Mouse (Mus musculus) mesoderm, embryonic 11.5 days (tissue): ENCODE measurements around the gene Stard8.
"Not testable (repeated sequence)": the region's sequence is repeated elsewhere in the genome, so short reads cannot be mapped to it uniquely, and the experiment has no call there.

Experiments
- DNase-seq: peaks from one replicate; pipeline ENCODE4 v3.0.0-alpha.2; 2012; ENCODE audit warnings: low read depth, low spot score

Gene Stard8

DNA sequence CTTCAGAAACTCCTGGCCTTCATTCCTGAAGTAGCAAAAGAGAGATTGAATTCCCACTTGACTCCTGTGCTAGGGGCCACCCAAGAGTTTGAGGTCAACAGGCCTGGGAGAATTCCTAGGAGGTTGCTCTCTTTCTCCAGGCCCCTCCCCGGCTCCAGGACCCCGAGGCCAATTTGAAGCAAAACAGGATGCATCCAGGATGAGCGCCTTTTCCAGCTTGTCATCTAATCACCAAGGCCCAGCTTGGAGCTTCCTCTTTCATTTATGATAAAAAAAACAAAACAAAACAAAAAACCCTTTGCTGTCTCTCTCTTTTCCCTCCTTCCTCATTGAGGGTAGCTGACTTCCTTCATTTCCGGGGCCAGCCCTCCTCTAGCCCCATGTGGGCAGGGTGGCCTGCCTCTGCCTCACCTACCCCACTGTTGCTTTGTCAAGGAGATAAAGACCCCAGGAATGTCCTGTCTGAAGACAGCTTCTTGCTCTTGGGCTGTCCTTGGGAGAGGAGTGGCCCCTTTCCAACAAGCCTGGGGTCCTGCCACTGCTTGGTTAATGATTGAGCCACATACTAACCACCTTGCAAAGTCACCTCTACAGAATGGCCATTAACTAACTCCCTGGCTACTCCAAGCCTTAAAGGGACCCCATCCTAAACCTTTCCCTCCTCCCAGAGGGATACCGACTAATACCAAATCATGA lies 43.5 kb downstream of the Stard8 start:
- no peak for DNase-seq

DNA sequence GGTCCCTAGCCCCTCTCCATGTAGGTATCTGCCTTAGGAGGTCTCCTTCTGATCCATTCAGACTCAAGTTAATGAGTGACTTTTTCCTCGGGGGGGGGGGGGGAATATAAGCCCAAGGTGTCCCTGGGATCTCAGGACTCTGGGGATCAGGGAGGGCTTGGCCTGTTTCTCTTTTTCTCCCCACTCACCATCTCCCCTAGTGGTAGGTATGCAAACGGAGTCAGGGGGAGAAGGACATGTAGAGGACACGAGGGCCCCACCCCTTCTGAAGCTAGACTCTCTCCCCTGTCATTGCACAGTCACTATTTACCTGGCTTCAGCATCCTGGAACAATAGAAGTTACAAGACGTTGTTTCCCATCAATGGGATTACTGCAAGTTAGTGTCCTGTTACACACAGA lies 45.1 kb downstream of the Stard8 start:
- no peak for DNase-seq

GRCm38 (mm10) chrX:99049247-99049646 lies 46.2 kb downstream of the Stard8 start:
- DNase-seq: no peak

GRCm38 (mm10) chrX:99050736-99051481 lies 47.9 kb downstream of the Stard8 start:
- no peak for DNase-seq

DNA sequence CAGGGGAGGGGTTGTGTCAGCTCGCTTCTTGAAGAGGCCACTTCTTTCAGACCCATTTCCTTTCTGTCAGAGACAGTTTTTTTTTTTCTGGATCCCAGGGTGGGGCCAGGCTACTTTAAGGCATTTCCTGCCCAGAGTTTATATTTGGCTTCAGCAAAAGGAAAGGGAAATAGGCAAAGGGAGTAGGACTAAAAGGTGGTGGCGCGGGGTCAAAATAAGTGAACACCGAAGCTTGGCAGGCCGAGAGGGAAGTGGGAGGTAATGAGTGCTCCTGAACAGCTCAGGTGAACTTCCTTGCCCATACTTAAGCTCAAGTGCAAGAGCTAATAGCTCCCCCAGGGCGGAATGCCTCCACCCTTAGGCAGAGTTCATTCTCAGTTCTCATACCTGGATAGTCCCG lies 49.2 kb downstream of the Stard8 start:
- DNase-seq: no peak

DNA sequence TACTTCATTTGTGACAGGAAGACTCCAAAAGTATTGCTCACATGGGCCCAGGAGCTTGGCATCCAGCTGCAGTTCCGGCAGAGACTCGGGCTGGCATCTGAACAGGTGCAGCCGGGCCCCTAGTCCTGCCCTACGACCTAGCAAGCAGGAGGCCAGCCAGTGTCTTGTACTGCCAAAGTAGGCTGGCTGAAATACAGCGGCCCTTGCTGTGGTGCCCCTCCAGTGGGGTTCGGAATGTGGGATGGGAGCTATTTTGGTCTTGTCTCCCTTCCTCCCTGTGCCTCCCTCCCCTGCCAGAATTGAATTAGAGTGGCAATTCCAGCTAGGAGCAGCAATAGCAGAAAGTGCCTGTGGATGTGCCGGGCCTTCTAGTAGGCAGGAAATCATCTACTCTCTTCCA lies 51.5 kb downstream of the Stard8 start:
- DNase-seq: no peak

GRCm38 (mm10) chrX:99057772-99058440 lies 54.9 kb downstream of the Stard8 start:
- DNase-seq: peak; percentile 11

DNA sequence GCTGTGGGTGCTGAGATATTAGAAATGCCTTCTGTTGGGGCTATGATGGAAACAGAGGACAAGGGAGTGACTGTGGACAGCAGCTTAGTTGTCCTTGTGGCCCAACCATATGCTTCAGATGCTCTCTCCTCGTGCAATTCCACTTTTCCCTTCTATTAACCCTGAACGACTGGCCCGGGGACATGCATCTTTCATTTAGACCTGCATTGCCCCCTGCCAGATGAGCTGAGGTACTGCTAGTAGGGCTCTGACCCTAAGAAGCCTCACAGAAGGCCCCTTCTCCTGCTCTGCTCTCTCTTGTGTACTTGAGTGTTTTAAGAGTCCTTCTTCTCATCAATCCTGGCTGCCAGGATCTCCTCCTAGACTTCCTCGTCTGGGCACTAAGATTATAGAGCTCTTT lies 56.1 kb downstream of the Stard8 start:
- peak; percentile 24 for DNase-seq

DNA sequence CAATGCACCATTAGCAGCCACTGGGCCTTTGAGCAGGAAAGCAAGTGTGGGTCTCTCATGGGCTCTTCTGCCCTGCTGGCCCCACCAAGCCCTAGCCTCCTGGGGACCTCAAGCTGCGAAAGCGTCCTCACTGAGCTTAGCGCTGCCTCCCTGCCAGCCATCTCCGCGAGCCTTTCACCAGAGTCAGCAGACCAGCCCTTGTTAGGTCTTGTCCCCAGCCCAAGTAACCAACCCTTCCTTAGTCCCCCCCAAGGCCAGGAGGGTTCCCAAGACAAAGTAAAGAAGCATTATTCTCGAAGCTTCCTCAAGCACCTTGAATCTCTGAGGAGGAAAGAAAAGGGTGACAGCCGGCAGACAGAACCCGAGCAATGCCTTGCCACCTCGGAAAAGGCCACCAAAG lies 62.5 kb downstream of the Stard8 start:
- no peak for DNase-seq

DNA sequence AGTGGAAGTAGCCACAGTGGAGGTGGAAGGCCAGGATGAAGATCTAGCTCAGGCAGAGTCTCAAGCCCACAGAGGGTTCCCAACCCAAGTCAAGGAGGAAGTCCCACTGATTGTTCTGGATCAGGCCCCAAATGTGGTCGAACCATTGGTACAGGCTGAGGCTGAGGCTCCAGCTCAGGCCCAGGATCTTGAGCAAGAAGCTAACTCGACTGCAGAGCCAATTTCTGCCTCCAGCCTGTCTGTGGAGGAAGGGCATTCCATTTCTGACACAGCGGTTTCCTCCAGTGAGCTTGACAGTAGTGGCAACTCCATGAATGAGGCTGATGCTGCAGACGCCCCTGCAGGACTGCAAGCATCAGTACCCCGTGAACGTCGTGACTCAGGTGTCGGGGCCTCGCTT lies 63.5 kb downstream of the Stard8 start:
- no peak for DNase-seq

DNA sequence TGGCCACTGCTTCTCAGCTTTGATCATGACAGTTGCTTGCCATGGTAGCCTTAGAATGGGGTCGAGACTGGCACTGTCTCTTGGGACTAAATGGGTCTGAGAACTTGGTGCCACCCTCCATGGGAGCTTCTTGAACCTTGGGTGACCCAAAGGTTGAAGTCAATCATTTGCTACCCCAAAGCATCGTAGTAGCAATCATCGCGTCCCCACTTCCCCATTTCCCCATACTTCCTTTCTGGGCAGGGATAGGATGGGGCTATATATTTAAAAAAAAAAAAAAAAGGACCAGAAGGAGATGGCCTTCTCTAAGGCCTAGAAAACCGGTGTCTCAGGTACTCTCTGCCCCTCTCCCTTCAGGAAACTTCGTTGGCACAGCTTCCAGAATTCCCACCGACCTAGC lies 64.2 kb downstream of the Stard8 start:
- no peak for DNase-seq

GRCm38 (mm10) chrX:99067671-99068151 lies 64.7 kb downstream of the Stard8 start:
- DNase-seq: no peak

GRCm38 (mm10) chrX:99071188-99071587 lies 68.1 kb downstream of the Stard8 start:
- no peak for DNase-seq

DNA sequence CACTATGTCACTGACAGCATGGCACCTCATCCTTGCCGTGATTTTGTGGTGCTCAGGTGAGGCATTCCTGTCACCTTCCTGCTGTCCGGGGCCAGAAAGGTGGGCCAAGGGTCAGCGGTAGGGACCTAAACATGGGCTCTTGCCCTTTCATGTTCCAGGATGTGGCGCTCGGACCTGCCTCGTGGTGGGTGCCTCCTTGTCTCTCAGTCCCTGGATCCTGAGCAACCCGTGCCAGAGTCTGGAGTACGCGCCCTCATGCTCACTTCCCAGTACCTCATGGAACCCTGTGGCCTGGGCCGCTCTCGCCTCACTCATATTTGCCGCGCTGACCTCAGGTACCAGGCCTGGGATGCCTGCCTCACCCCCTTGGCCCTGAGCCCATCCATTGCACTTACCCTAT lies 69.5 kb downstream of the Stard8 start:
- DNase-seq: no peak

DNA sequence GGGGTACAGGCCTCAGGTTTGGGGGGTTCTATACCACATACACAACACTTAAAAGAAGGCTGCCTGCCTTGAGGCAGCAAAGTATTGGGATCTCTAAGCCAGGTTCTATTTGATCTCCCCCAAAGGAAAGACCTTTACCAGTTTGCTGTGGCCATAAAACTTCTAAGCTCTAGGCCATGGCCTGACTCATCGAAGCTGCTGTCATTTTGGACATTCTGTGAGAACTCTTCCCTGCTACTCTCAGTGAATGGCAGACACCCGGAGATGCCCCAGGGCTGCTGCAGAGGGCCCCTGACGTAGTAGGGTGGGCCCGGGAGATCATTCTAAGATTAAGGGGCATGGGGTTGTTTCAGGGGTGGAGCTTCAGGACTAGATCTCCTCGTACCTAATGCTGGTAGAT lies 72.1 kb downstream of the Stard8 start:
- DNase-seq: no peak

- DNase-seq: no peak
Measured at GRCm38 (mm10) chrX:99076460-99076859, 73.4 kb downstream of the Stard8 start.

GRCm38 (mm10) chrX:99078374-99078892 lies 75.4 kb downstream of the Stard8 start:
- not testable (repeated sequence) for DNase-seq

GRCm38 (mm10) chrX:99092704-99093103 lies 89.7 kb downstream of the Stard8 start:
- no peak for DNase-seq

DNA sequence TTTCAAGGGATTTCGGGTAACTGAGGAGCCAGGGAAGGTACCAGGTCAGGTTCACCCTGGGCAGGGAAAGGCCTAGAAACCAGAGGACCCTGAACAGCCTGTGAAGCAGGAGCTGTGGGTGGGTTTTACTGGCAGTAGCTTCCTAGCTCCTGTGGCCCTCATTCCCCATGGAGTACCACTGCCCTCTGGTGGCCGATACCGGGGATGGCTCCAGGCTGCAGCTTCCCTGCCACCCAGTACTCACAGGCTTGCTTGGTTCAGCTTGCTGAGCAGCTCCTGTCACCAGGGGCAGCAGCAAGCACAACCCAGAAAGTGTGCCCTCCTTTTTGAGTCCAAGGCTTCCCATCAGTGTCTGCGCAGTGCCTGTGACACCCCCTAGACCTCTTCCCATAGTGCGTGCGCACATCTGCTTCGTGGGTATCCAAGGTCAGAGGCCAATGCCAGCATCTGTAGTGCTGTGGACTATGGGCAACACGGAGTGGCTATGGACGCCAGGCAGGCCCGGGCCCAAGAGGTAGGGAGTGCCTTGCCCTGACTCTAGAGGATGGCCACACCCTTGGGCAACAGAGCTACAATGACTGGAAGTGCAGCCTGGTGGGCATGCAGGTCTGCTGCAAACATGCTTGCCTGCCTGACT lies 108.2 kb downstream of the Stard8 start:
- not testable (repeated sequence) for DNase-seq

GRCm38 (mm10) chrX:99119510-99119909 lies 116.5 kb downstream of the Stard8 start:
- no peak for DNase-seq
